Mouse (Mus musculus): ENCODE measurements around the gene Ldlrad3.
A peak's percentile ranks its signal among the peaks of the same experiment; 100 is the strongest.

The Ldlrad3 gene

GRCm38 (mm10) chr2:102142654-102143271, 43.4 kb downstream of the Ldlrad3 start:
- DNase-seq = no peak

- DNase-seq = peak; percentile 64
Measured at GRCm38 (mm10) chr2:102142197-102142623, 44.0 kb downstream of the Ldlrad3 start.

GRCm38 (mm10) chr2:102141199-102141598, 45.0 kb downstream of the Ldlrad3 start:
- no peak for DNase-seq

- no peak for DNase-seq
Measured at GRCm38 (mm10) chr2:102137922-102138321, 48.3 kb downstream of the Ldlrad3 start.

- no peak for DNase-seq
Measured at GRCm38 (mm10) chr2:102136184-102136583, 50.0 kb downstream of the Ldlrad3 start.

- peak; percentile 46 for DNase-seq
Measured at GRCm38 (mm10) chr2:102134510-102135262, 51.5 kb downstream of the Ldlrad3 start.

- DNase-seq = no peak
Measured at GRCm38 (mm10) chr2:102132945-102133558, 53.1 kb downstream of the Ldlrad3 start.

GRCm38 (mm10) chr2:102130198-102130845, 55.9 kb downstream of the Ldlrad3 start:
- DNase-seq = no peak

GRCm38 (mm10) chr2:102129235-102129634, 57.0 kb downstream of the Ldlrad3 start:
- no peak for DNase-seq

- peak; percentile 54 for DNase-seq
Measured at GRCm38 (mm10) chr2:102128500-102129030, 57.6 kb downstream of the Ldlrad3 start.

GRCm38 (mm10) chr2:102127791-102128387, 58.3 kb downstream of the Ldlrad3 start:
- DNase-seq = peak; percentile 29

GRCm38 (mm10) chr2:102127221-102127620, 59.0 kb downstream of the Ldlrad3 start:
- DNase-seq = no peak

- no peak for DNase-seq
Measured at GRCm38 (mm10) chr2:102126076-102126475, 60.1 kb downstream of the Ldlrad3 start.

GRCm38 (mm10) chr2:102125042-102125441, 61.1 kb downstream of the Ldlrad3 start:
- no peak for DNase-seq

GRCm38 (mm10) chr2:102122146-102122515, 64.1 kb downstream of the Ldlrad3 start:
- no peak for DNase-seq

GRCm38 (mm10) chr2:102121440-102122145, 64.6 kb downstream of the Ldlrad3 start:
- no peak for DNase-seq

GRCm38 (mm10) chr2:102119751-102120505, 66.3 kb downstream of the Ldlrad3 start:
- DNase-seq = no peak

- peak; percentile 55 for DNase-seq
Measured at GRCm38 (mm10) chr2:102118988-102119460, 67.2 kb downstream of the Ldlrad3 start.

GRCm38 (mm10) chr2:102117402-102117760, 68.8 kb downstream of the Ldlrad3 start:
- no peak for DNase-seq

GRCm38 (mm10) chr2:102116521-102117401, 69.4 kb downstream of the Ldlrad3 start:
- DNase-seq = peak; percentile 65

All from lung, postnatal 10 days (tissue).